Mouse (Mus musculus): ENCODE results near the gene Bsn. TPM values are rescaled to one million over a fixed set of nuclear protein-coding genes. Genes with fewer than 3 reads are reported as not detected.

Gene Bsn
- polyA plus RNA-seq, 1 experiment from 2014 or later = 0.09 TPM

- ATAC-seq (ENCODE audit: insufficient number of reproducible peaks, insufficient read depth, low FRiP score, low read depth) = peak; percentile 47; the same call in 1 of the 2 replicates
- peak within 1 kb of the TSS; percentile 58 for H3K4me2 ChIP-seq (ENCODE audit: low read length)
- H3K27me3 ChIP-seq (ENCODE audit: control insufficient read depth, insufficient read depth, low read length) = no peaks in the 10 kb centered on the region
- peaks cover 11 to 18% of the 10 kb centered on the region in 2 experiments for H3K4me1 ChIP-seq (ENCODE audit: control insufficient read depth in 2 of 2, insufficient read depth in 2 of 2, low read length in 2 of 2)
- peaks cover 68% of the 10 kb centered on the region for H3K36me3 ChIP-seq (ENCODE audit: control insufficient read depth, insufficient read depth, low read length)
- H3K4me3 ChIP-seq (ENCODE audit: control insufficient read depth in 1 of 2, insufficient read depth in 1 of 2, low read depth in 1 of 2, low read length in 2 of 2) = peak within 1 kb of the TSS; percentile 8 to 22; a peak in 2 of 4 replicates
- WGBS = 48% methylated on average over 20 of the region's 20 CpGs
- peak within 1 kb of the TSS; percentile 50; the same call in 1 of the 2 replicates for H3K9ac ChIP-seq (ENCODE audit: low read length)
- H3K27ac ChIP-seq (replicated peaks in 1 of 2; ENCODE audit: control insufficient read depth in 1 of 2, insufficient read depth in 1 of 2, low read depth in 2 of 2, low read length in 2 of 2) = peak within 1 kb of the TSS; percentile 31 to 58; a peak in 3 of 4 replicates
- H3K9me3 ChIP-seq (ENCODE audit: control insufficient read depth, low read length) = no peaks in the 10 kb centered on the region
Measured at GRCm38 (mm10) chr9:108052885-108053664, 137.1 kb downstream of the Bsn start, which contains the start of gene Amigo3. Gene Amigo3 (plus strand): TSS chr9:108053159.

- H3K9me3 ChIP-seq (ENCODE audit: control insufficient read depth, low read length) = no peaks in the 10 kb centered on the region
- no peak overlapping the region for H3K9ac ChIP-seq (ENCODE audit: low read length)
- no peak for ATAC-seq (ENCODE audit: insufficient number of reproducible peaks, insufficient read depth, low FRiP score, low read depth)
- no peak overlapping the region for H3K4me2 ChIP-seq (ENCODE audit: low read length)
- H3K4me1 ChIP-seq (ENCODE audit: control insufficient read depth in 2 of 2, insufficient read depth in 2 of 2, low read length in 2 of 2) = peaks cover 14 to 21% of the 10 kb centered on the region in 2 experiments
- no peaks in the 10 kb centered on the region for H3K27me3 ChIP-seq (ENCODE audit: control insufficient read depth, insufficient read depth, low read length)
- peaks cover 65% of the 10 kb centered on the region for H3K36me3 ChIP-seq (ENCODE audit: control insufficient read depth, insufficient read depth, low read length)
- WGBS = 73% methylated on average over 7 of the region's 7 CpGs
- no peak overlapping the region for H3K4me3 ChIP-seq (ENCODE audit: control insufficient read depth in 1 of 2, insufficient read depth in 1 of 2, low read depth in 1 of 2, low read length in 2 of 2)
- H3K27ac ChIP-seq (replicated peaks in 1 of 2; ENCODE audit: control insufficient read depth in 1 of 2, insufficient read depth in 1 of 2, low read depth in 2 of 2, low read length in 2 of 2) = peak overlapping the region; percentile 31 to 58; a peak in 2 of 4 replicates
Measured at GRCm38 (mm10) chr9:108052411-108052810, 137.8 kb downstream of the Bsn start.

DNA sequence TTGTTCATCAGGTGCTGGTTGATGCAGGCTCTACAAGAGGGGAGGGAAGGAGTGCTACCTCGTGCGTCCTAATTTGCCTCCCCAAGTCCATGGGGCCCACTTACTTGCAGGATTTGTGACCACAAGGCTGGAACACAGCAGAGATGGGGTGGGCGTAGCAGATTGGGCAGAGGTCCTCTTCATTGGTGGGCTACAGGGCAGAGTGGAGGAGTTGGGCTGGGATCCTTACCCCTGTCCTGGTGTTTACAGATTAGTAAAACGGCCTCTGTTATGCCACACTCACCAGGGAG, 138.3 kb downstream of the Bsn start:
- no peak for ATAC-seq (ENCODE audit: insufficient number of reproducible peaks, insufficient read depth, low FRiP score, low read depth)
- Histone ChIP-seq H3K36me3 (ENCODE audit: control insufficient read depth, insufficient read depth, low read length) (peaks cover 65% of the 10 kb centered on the region), H3K27ac (replicated peaks in 1 of 2; ENCODE audit: control insufficient read depth in 1 of 2, insufficient read depth in 1 of 2, low read depth in 2 of 2, low read length in 2 of 2) (no peak overlapping the region), H3K4me1 (ENCODE audit: control insufficient read depth in 2 of 2, insufficient read depth in 2 of 2, low read length in 2 of 2) (peaks cover 14 to 21% of the 10 kb centered on the region in 2 experiments), H3K4me2 (ENCODE audit: low read length) (no peak overlapping the region), H3K9me3 (ENCODE audit: control insufficient read depth, low read length) (no peaks in the 10 kb centered on the region), H3K4me3 (ENCODE audit: control insufficient read depth in 1 of 2, insufficient read depth in 1 of 2, low read depth in 1 of 2, low read length in 2 of 2) (no peak overlapping the region), H3K27me3 (ENCODE audit: control insufficient read depth, insufficient read depth, low read length) (no peaks in the 10 kb centered on the region), H3K9ac (ENCODE audit: low read length) (no peak overlapping the region)
- WGBS = 86% methylated on average over 4 of the region's 4 CpGs

DNA sequence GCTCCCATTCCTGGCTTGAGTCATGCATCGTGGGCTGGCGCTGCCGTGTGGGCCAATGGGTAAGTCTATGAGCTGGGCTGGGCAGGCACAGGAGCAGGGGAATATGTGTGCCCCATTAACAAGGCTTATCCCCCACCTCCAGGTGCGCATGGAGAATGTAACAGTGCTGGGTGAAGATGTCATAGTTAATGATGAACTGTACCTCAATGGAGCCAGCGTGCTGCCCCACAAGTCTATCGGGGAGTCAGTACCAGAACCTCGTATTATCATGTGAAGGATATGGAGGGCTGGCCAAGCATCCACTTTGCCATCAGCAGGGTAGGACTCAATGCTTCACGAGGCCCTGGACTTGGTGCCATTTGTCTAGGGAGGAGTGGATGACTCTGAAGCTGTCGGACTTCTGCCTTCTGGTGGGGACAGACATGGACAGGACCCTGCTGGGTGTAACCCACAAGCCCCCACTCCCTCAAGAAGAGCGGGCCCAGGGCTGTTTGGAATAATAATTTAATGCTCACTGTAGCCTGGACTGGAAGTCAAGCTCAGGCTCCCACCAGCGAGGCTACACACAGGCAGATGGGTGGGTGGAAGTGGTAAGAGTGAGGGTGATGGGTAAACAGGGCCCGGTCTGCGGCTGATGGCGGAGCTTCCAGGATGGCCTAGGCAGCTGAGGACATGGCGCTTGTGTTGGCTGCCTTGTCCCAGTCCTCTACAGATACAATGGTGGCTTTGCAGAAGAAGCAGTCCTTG, 138.8 kb downstream of the Bsn start:
- Histone ChIP-seq H3K27ac (replicated peaks in 1 of 2; ENCODE audit: control insufficient read depth in 1 of 2, insufficient read depth in 1 of 2, low read depth in 2 of 2, low read length in 2 of 2) (no peak overlapping the region), H3K27me3 (ENCODE audit: control insufficient read depth, insufficient read depth, low read length) (no peaks in the 10 kb centered on the region), H3K4me2 (ENCODE audit: low read length) (no peak overlapping the region), H3K4me3 (ENCODE audit: control insufficient read depth in 1 of 2, insufficient read depth in 1 of 2, low read depth in 1 of 2, low read length in 2 of 2) (no peak overlapping the region), H3K9ac (ENCODE audit: low read length) (no peak overlapping the region), H3K36me3 (ENCODE audit: control insufficient read depth, insufficient read depth, low read length) (peaks cover 65% of the 10 kb centered on the region), H3K9me3 (ENCODE audit: control insufficient read depth, low read length) (no peaks in the 10 kb centered on the region), H3K4me1 (ENCODE audit: control insufficient read depth in 2 of 2, insufficient read depth in 2 of 2, low read length in 2 of 2) (peaks cover 14 to 21% of the 10 kb centered on the region in 2 experiments)
- 91% methylated on average over 15 of the region's 15 CpGs for WGBS
- no peak for ATAC-seq (ENCODE audit: insufficient number of reproducible peaks, insufficient read depth, low FRiP score, low read depth)

DNA sequence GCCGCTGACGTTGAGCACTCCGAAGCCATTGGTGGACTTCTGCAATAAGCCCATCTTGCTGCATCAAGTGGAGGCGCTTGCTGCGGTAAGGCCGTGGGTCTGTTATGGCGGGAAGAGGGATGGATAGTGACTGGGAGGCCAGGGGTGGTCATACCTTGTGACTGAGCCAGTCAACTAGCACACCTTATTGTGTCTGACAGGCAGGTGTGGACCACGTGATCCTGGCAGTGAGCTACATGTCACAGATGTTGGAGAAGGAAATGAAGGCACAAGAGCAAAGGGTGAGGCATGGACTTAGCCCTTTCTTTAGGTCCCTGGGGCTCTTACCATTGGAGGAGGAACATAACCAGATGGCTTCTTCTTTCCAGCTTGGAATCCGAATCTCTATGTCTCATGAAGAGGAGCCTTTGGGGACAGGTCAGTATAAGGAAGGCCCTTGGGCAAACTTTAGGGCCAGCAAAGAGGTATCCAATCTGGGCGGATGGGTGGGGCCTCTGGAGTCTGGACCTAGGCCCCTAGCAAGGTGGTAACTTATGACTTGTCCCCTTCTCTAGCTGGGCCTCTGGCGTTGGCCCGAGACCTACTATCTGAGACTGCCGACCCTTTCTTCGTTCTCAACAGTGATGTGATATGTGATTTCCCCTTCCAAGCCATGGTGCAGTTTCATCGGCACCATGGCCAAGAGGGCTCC, 140.5 kb downstream of the Bsn start:
- 39% methylated on average over 15 of the region's 15 CpGs for WGBS
- no peaks in the 10 kb centered on the region for H3K9me3 ChIP-seq (ENCODE audit: control insufficient read depth, low read length)
- H3K4me1 ChIP-seq (ENCODE audit: control insufficient read depth in 2 of 2, insufficient read depth in 2 of 2, low read length in 2 of 2) = peaks cover 14 to 21% of the 10 kb centered on the region in 2 experiments
- H3K4me2 ChIP-seq (ENCODE audit: low read length) = peak overlapping the region; percentile 95
- no peaks in the 10 kb centered on the region for H3K27me3 ChIP-seq (ENCODE audit: control insufficient read depth, insufficient read depth, low read length)
- peak overlapping the region; percentile 67 to 73 for H3K27ac ChIP-seq (replicated peaks in 1 of 2; ENCODE audit: control insufficient read depth in 1 of 2, insufficient read depth in 1 of 2, low read depth in 2 of 2, low read length in 2 of 2)
- no peak for ATAC-seq (ENCODE audit: insufficient number of reproducible peaks, insufficient read depth, low FRiP score, low read depth)
- peaks cover 65% of the 10 kb centered on the region for H3K36me3 ChIP-seq (ENCODE audit: control insufficient read depth, insufficient read depth, low read length)
- peak overlapping the region; percentile 88 for H3K9ac ChIP-seq (ENCODE audit: low read length)
- H3K4me3 ChIP-seq (ENCODE audit: control insufficient read depth in 1 of 2, insufficient read depth in 1 of 2, low read depth in 1 of 2, low read length in 2 of 2) = peak overlapping the region; percentile 94 to 95

GRCm38 (mm10) chr9:108049016-108049455, 141.1 kb downstream of the Bsn start, which contains the start of gene Gmppb:
Gene Gmppb (plus strand): TSS chr9:108049242.
- no peaks in the 10 kb centered on the region for H3K27me3 ChIP-seq (ENCODE audit: control insufficient read depth, insufficient read depth, low read length)
- peak within 1 kb of the TSS; percentile 88 for H3K9ac ChIP-seq (ENCODE audit: low read length)
- H3K9me3 ChIP-seq (ENCODE audit: control insufficient read depth, low read length) = no peaks in the 10 kb centered on the region
- ATAC-seq (ENCODE audit: insufficient number of reproducible peaks, insufficient read depth, low FRiP score, low read depth) = peak; percentile 90
- under 1% methylated on average over 34 of the region's 39 CpGs for WGBS
- peaks cover 60% of the 10 kb centered on the region for H3K36me3 ChIP-seq (ENCODE audit: control insufficient read depth, insufficient read depth, low read length)
- peak within 1 kb of the TSS; percentile 94 to 95 for H3K4me3 ChIP-seq (ENCODE audit: control insufficient read depth in 1 of 2, insufficient read depth in 1 of 2, low read depth in 1 of 2, low read length in 2 of 2)
- peak within 1 kb of the TSS; percentile 67 to 74 for H3K27ac ChIP-seq (replicated peaks in 1 of 2; ENCODE audit: control insufficient read depth in 1 of 2, insufficient read depth in 1 of 2, low read depth in 2 of 2, low read length in 2 of 2)
- peak within 1 kb of the TSS; percentile 95 for H3K4me2 ChIP-seq (ENCODE audit: low read length)
- H3K4me1 ChIP-seq (ENCODE audit: control insufficient read depth in 2 of 2, insufficient read depth in 2 of 2, low read length in 2 of 2) = peaks cover 14 to 21% of the 10 kb centered on the region in 2 experiments

- Histone ChIP-seq H3K4me2 (ENCODE audit: low read length) (peak overlapping the region; percentile 95), H3K27ac (replicated peaks in 1 of 2; ENCODE audit: control insufficient read depth in 1 of 2, insufficient read depth in 1 of 2, low read depth in 2 of 2, low read length in 2 of 2) (peak overlapping the region; percentile 50 to 74), H3K4me3 (ENCODE audit: control insufficient read depth in 1 of 2, insufficient read depth in 1 of 2, low read depth in 1 of 2, low read length in 2 of 2) (peak overlapping the region; percentile 60 to 94), H3K9me3 (ENCODE audit: control insufficient read depth, low read length) (no peaks in the 10 kb centered on the region), H3K27me3 (ENCODE audit: control insufficient read depth, insufficient read depth, low read length) (no peaks in the 10 kb centered on the region), H3K9ac (ENCODE audit: low read length) (peak overlapping the region; percentile 88), H3K36me3 (ENCODE audit: control insufficient read depth, insufficient read depth, low read length) (peaks cover 56% of the 10 kb centered on the region), H3K4me1 (ENCODE audit: control insufficient read depth in 2 of 2, insufficient read depth in 2 of 2, low read length in 2 of 2) (peaks cover 14 to 21% of the 10 kb centered on the region in 2 experiments)
- ATAC-seq (ENCODE audit: insufficient number of reproducible peaks, insufficient read depth, low FRiP score, low read depth) = peak; percentile 0; the same call in 1 of the 2 replicates
- 2% methylated on average over 19 of the region's 19 CpGs for WGBS
Measured at GRCm38 (mm10) chr9:108048566-108048955, 141.6 kb downstream of the Bsn start.
